In the genomic region with DNA sequence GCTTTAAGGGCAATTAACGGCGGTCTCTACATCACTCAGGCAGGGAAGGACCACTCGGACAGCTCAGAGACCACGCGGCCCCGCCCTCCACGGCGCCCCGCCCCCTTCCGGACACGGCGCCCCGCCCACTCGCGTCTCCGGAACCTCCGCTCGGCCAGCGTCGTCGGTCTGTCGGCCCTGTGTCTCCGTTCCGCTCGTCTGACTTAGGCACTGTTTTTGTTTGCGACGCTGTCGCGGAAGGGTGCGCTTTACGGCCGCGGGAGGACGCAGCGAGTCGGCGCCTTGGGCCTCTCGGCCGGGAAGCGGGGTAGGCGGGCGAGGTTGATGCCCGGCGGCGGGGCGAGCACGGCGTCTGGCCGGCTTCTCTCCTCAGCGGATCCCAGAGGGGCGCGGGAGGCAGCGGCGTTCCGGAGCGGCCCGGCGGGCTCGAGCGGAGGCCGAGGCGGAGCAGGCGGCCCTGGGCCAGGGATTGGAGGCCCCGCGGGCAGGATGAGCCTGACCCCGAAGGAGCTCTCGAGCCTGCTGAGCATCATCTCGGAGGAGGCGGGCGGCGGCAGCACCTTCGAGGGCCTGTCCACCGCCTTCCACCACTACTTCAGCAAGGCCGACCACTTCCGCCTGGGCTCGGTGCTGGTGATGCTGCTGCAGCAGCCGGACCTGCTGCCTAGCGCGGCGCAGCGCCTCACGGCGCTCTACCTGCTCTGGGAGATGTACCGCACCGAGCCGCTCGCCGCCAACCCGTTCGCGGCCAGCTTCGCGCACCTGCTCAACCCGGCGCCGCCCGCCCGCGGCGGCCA, we compare ENCODE assay signal across 8 mouse cellular contexts. TPM values are rescaled to one million over a fixed set of nuclear protein-coding genes. Genes with fewer than 3 reads are reported as not detected.
DNase-seq lines count a peak whose midpoint lies in the region; ATAC-seq and TF ChIP-seq lines count a peak whose summit lies in the region.

No protein-coding gene starts in this region.

- TF ChIP-seq CTCF in bone marrow macrophage, adult 2 months (IDR thresholded peaks at IDR 0.05; ENCODE audit: low read depth, low read length), result no peak
- TF ChIP-seq CTCF in embryonic fibroblast, embryonic 13.5 days (IDR thresholded peaks at IDR 0.05; ENCODE audit: borderline replicate concordance, insufficient read depth, low read length), result no peak

- H3K9me3 ChIP-seq in kidney, embryonic 14.5 days (ENCODE audit: control insufficient read depth, low read length), result peaks cover 8% of the 10 kb centered on the region
- 0 out of 2 replicates have a peak, but pooled peaks cover 4% of the 10 kb centered on the region for H3K9me3 ChIP-seq in limb, embryonic 15.5 days

- peak; percentile 93 for ATAC-seq in kidney, embryonic 14.5 days (ENCODE audit: low FRiP score, low TSS enrichment)
- peak; percentile 85 for ATAC-seq in limb, embryonic 15.5 days (ENCODE audit: insufficient number of reproducible peaks, low FRiP score, low TSS enrichment, low read depth)

- H3K36me3 ChIP-seq in kidney, embryonic 14.5 days (ENCODE audit: control insufficient read depth, insufficient read depth, low read length), result peaks cover 31% of the 10 kb centered on the region
- H3K36me3 ChIP-seq in limb, embryonic 15.5 days, result peaks cover 29% of the 10 kb centered on the region

- H3K4me3 ChIP-seq in bone marrow macrophage, adult 2 months (ENCODE audit: insufficient read depth, low read length), result peak overlapping the region; percentile 98
- peak overlapping the region; percentile 80 for H3K4me3 ChIP-seq in embryonic fibroblast, embryonic 13.5 days (ENCODE audit: insufficient read depth, low read length)
- peak overlapping the region; percentile 97 for H3K4me3 ChIP-seq in kidney, embryonic 14.5 days (ENCODE audit: low read length)
- peak overlapping the region; percentile 71 for H3K4me3 ChIP-seq in limb, embryonic 15.5 days

- H3K4me2 ChIP-seq in kidney, embryonic 14.5 days (replicated peaks; ENCODE audit: low read depth, low read length), result peak overlapping the region; percentile 88
- peak overlapping the region; percentile 84 for H3K4me2 ChIP-seq in limb, embryonic 15.5 days

- under 1% methylated on average over 87 of the region's 100 CpGs for WGBS in kidney, embryonic 14.5 days
- under 1% methylated on average over 91 of the region's 100 CpGs for WGBS in limb, embryonic 15.5 days

- DNase-seq in A20 (ENCODE audit: low read depth, low spot score), result peak; percentile 99
- DNase-seq in heart, adult 9 months (ENCODE audit: low spot score in 2 of 2), result peak; percentile 97 to 98
- DNase-seq in monocyte, adult 2 months (ENCODE audit: low read depth in 1 of 2, low spot score in 2 of 2), result peak; percentile 78 to 90
- DNase-seq in spleen, postnatal 36 days (ENCODE audit: low spot score in 2 of 2), result peak; percentile 96 to 97

- H3K27ac ChIP-seq in bone marrow macrophage, adult 2 months (ENCODE audit: insufficient read depth, low read depth, low read length), result peak overlapping the region; percentile 60
- peak overlapping the region; percentile 56 for H3K27ac ChIP-seq in embryonic fibroblast, embryonic 13.5 days (ENCODE audit: insufficient read depth, low read length)
- peak overlapping the region; percentile 85 for H3K27ac ChIP-seq in kidney, embryonic 14.5 days (ENCODE audit: low read depth, low read length)
- peak overlapping the region; percentile 92 for H3K27ac ChIP-seq in limb, embryonic 15.5 days

- peaks cover 4% of the 10 kb centered on the region; the same call in 1 of the 2 replicates for H3K4me1 ChIP-seq in bone marrow macrophage, adult 2 months (ENCODE audit: control insufficient read depth, insufficient read depth, low read length)
- H3K4me1 ChIP-seq in embryonic fibroblast, embryonic 13.5 days (ENCODE audit: control insufficient read depth, insufficient read depth, low read length), result 0 out of 2 replicates have a peak, but pooled peaks cover 2% of the 10 kb centered on the region
- H3K4me1 ChIP-seq in kidney, embryonic 14.5 days (ENCODE audit: control insufficient read depth, insufficient read depth, low read length), result peaks cover 11% of the 10 kb centered on the region; the same call in 1 of the 2 replicates
- peaks cover 17% of the 10 kb centered on the region for H3K4me1 ChIP-seq in limb, embryonic 15.5 days

- peak overlapping the region; percentile 88 for H3K9ac ChIP-seq in kidney, embryonic 14.5 days (ENCODE audit: low read depth, low read length)
- H3K9ac ChIP-seq in limb, embryonic 15.5 days, result peak overlapping the region; percentile 85

- no peaks in the 10 kb centered on the region for H3K27me3 ChIP-seq in kidney, embryonic 14.5 days (ENCODE audit: control insufficient read depth, insufficient read depth, low read length)
- H3K27me3 ChIP-seq in limb, embryonic 15.5 days, result no peaks in the 10 kb centered on the region

- TF ChIP-seq POLR2A in bone marrow macrophage, adult 2 months (IDR thresholded peaks at IDR 0.05; ENCODE audit: borderline replicate concordance, low read depth, low read length), result no peak
- peak; percentile 82 for TF ChIP-seq POLR2A in embryonic fibroblast, embryonic 13.5 days (IDR thresholded peaks at IDR 0.05; ENCODE audit: low read depth, low read length)

RNA-seq across cellular contexts. Expression of gene Cnot11, which starts 0.9 kb away (rescaled TPM):
- 22.0 and 30.4 TPM in 2 replicates for polyA plus RNA-seq in bone marrow macrophage, adult 2 months (2012; ENCODE audit: insufficient read depth, insufficient read length, missing spikeins)
- polyA plus RNA-seq in embryonic fibroblast, embryonic 13.5 days (2011; ENCODE audit: insufficient read length, low read depth, missing spikeins), result 47.8 and 48.5 TPM in 2 replicates
- polyA plus RNA-seq in kidney, embryonic 14.5 days (2014; fragmentation: Nextera tagmentation; extraction: Ambion mirVana), result 30.0 and 36.2 TPM in 2 replicates
- polyA plus RNA-seq in limb, embryonic 15.5 days (2015; fragmentation: Nextera tagmentation; extraction: Ambion mirVana), result 16.4 and 19.2 TPM in 2 replicates

RNA-seq across cellular contexts. Expression of gene Rnf149, which starts 41.5 kb away (rescaled TPM):
- polyA plus RNA-seq in bone marrow macrophage, adult 2 months (2012; ENCODE audit: insufficient read depth, insufficient read length, missing spikeins), result 113 and 116 TPM in 2 replicates
- 52.6 and 96.4 TPM in 2 replicates for polyA plus RNA-seq in embryonic fibroblast, embryonic 13.5 days (2011; ENCODE audit: insufficient read length, low read depth, missing spikeins)
- polyA plus RNA-seq in kidney, embryonic 14.5 days (2014; fragmentation: Nextera tagmentation; extraction: Ambion mirVana), result 41.3 and 45.2 TPM in 2 replicates
- 28.3 and 34.1 TPM in 2 replicates for polyA plus RNA-seq in limb, embryonic 15.5 days (2015; fragmentation: Nextera tagmentation; extraction: Ambion mirVana)

RNA-seq across cellular contexts. Expression of gene Tbc1d8, which starts 57.2 kb away (rescaled TPM):
- 78.2 and 86.8 TPM in 2 replicates for polyA plus RNA-seq in bone marrow macrophage, adult 2 months (2012; ENCODE audit: insufficient read depth, insufficient read length, missing spikeins)
- polyA plus RNA-seq in embryonic fibroblast, embryonic 13.5 days (2011; ENCODE audit: insufficient read length, low read depth, missing spikeins), result 1.2 and 3.2 TPM in 2 replicates
- 6.4 and 12.2 TPM in 2 replicates for polyA plus RNA-seq in kidney, embryonic 14.5 days (2014; fragmentation: Nextera tagmentation; extraction: Ambion mirVana)
- polyA plus RNA-seq in limb, embryonic 15.5 days (2015; fragmentation: Nextera tagmentation; extraction: Ambion mirVana), result 9.3 and 11.4 TPM in 2 replicates

Comparison
In these comparisons a context has a peak if more than half of its experiments do, and no peak if none do; other contexts are left out.
1. Peak in every context shown above with its lines: DNase-seq, ATAC-seq, H3K4me3 ChIP-seq and H3K27ac ChIP-seq.